Mouse (Mus musculus) testis, adult 2 months (tissue): Measurements from ENCODE around the gene Adprm. TPM values are rescaled to one million over a fixed set of nuclear protein-coding genes. Genes with fewer than 3 reads are reported as not detected.

ENCODE experiments used
- H3K27ac ChIP-seq: fragments of 200-500 bp; 2 replicates; pipeline ENCODE4 v1.5.1; 2012; ENCODE audit warnings: low read depth, low read length; ENCODE audit not compliant: control insufficient read depth, insufficient read depth
- H3K27me3 ChIP-seq: fragments of 200-500 bp; 2 replicates; pipeline ENCODE4 v1.6.1; 2012; ENCODE audit warnings: mild to moderate bottlenecking, low read length, moderate library complexity; ENCODE audit not compliant: control insufficient read depth, insufficient read depth
- H3K36me3 ChIP-seq: fragments of 200-500 bp; 2 replicates; pipeline ENCODE4 v1.6.1; 2012; ENCODE audit warnings: mild to moderate bottlenecking, low read length; ENCODE audit not compliant: control insufficient read depth, insufficient read depth
- H3K4me1 ChIP-seq: fragments of 200-500 bp; 2 replicates; pipeline ENCODE4 v1.6.1; 2012; ENCODE audit warnings: low read length; ENCODE audit not compliant: control insufficient read depth, insufficient read depth
- H3K4me3 ChIP-seq: fragments of 200-500 bp; 2 replicates; pipeline ENCODE4 v1.5.1; 2012; ENCODE audit warnings: low read depth, mild to moderate bottlenecking, low read length, moderate library complexity, mixed read lengths; ENCODE audit not compliant: control insufficient read depth
- CTCF ChIP-seq: fragments of 200-500 bp; IDR thresholded peaks from 2 replicates; pipeline ENCODE4 v1.5.1; 2012; ENCODE audit warnings: low read depth, mild to moderate bottlenecking, inconsistent platforms, low read length, moderate library complexity; ENCODE audit not compliant: control insufficient read depth, insufficient read depth, insufficient replicate concordance
- POLR2A ChIP-seq: fragments of 200-500 bp; IDR thresholded peaks from 2 replicates; pipeline ENCODE4 v1.6.1; 2012; ENCODE audit warnings: low read depth, mild to moderate bottlenecking, inconsistent platforms, low read length, moderate library complexity; ENCODE audit not compliant: control insufficient read depth
- polyA plus RNA-seq: library from polyadenylated mRNA; depleted of rRNA; stranded (reverse); fragments of >200 nt; gene quantifications from 2 replicates; pipeline ENCODE4 v1.2.3, GENCODE M21; 2012

Adprm gene
- polyA plus RNA-seq, 1 experiment: 7.6 TPM

DNA sequence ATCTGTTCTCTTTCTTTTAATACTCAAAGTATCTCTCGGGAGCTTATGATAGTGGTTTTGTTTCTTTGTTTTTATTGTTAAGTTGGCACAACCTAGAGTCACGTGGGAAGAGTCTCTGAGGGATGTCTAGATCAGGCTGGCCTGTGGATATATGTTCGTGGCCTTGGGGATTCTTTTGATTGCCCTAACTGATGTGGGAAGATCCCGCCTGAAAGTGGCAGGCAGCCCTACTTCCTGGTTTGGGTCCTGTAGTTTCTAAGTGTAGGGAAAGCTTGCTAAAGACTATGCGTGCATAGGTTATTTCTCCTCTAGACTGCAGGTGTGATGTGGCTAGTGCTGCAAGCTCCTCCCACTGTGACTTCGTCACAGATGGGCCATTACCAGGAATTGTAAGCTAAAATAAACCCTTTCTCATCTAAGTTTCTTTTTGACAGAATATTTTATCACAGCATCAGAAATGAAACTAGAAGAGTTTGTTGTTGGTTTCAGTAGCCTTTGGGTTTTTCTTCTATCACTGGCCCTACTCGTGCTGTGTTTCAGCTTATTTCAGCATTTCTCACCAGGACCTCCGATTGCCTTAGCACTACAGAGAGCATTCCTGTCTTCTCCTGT lies 2.5 kb upstream of the Adprm start:
- H3K4me1 ChIP-seq: peaks cover 4% of the 10 kb centered on the region; the same call in 1 of the 2 replicates
- H3K27ac ChIP-seq: no peak overlapping the region
- H3K4me3 ChIP-seq: no peak overlapping the region
- TF ChIP-seq CTCF (no peak), POLR2A (no peak)
- H3K27me3 ChIP-seq: no peaks in the 10 kb centered on the region
- peaks cover 2% of the 10 kb centered on the region for H3K36me3 ChIP-seq

- H3K27me3 ChIP-seq: no peaks in the 10 kb centered on the region
- H3K4me3 ChIP-seq: peak overlapping the region; percentile 98
- H3K4me1 ChIP-seq: peaks cover 4% of the 10 kb centered on the region; the same call in 1 of the 2 replicates
- H3K27ac ChIP-seq: peak overlapping the region; percentile 88
- TF ChIP-seq POLR2A (no peak), CTCF (no peak)
- H3K36me3 ChIP-seq: no peaks in the 10 kb centered on the region; the same call in 1 of the 2 replicates
Measured at GRCm38 (mm10) chr11:67051676-67052320, 596 bp downstream of the Adprm start.

- Histone ChIP-seq H3K27ac (no peak overlapping the region), H3K36me3 (no peaks in the 10 kb centered on the region), H3K4me1 (peaks cover 4% of the 10 kb centered on the region; the same call in 1 of the 2 replicates), H3K4me3 (no peak overlapping the region), H3K27me3 (no peaks in the 10 kb centered on the region)
- TF ChIP-seq POLR2A (no peak), CTCF (no peak)
Measured at GRCm38 (mm10) chr11:67049256-67049655, 3.1 kb downstream of the Adprm start.

GRCm38 (mm10) chr11:67048496-67048895 lies 3.9 kb downstream of the Adprm start:
- H3K27ac ChIP-seq: no peak overlapping the region
- H3K4me3 ChIP-seq: no peak overlapping the region
- no peaks in the 10 kb centered on the region for H3K36me3 ChIP-seq
- peaks cover 4% of the 10 kb centered on the region; the same call in 1 of the 2 replicates for H3K4me1 ChIP-seq
- H3K27me3 ChIP-seq: no peaks in the 10 kb centered on the region
- no peak for TF ChIP-seq CTCF
- no peak for TF ChIP-seq POLR2A

- Histone ChIP-seq H3K36me3 (no peaks in the 10 kb centered on the region), H3K27ac (no peak overlapping the region), H3K27me3 (no peaks in the 10 kb centered on the region), H3K4me3 (no peak overlapping the region), H3K4me1 (peaks cover 5% of the 10 kb centered on the region; the same call in 1 of the 2 replicates)
- TF ChIP-seq POLR2A: no peak
- no peak for TF ChIP-seq CTCF
Measured at GRCm38 (mm10) chr11:67047199-67047598, 5.2 kb downstream of the Adprm start.

- peaks cover 3% of the 10 kb centered on the region; the same call in 1 of the 2 replicates for H3K4me1 ChIP-seq
- no peak overlapping the region for H3K27ac ChIP-seq
- TF ChIP-seq POLR2A (no peak), CTCF (no peak)
- H3K36me3 ChIP-seq: no peaks in the 10 kb centered on the region
- H3K27me3 ChIP-seq: no peaks in the 10 kb centered on the region
- no peak overlapping the region for H3K4me3 ChIP-seq
Measured at GRCm38 (mm10) chr11:67044959-67045358, 7.4 kb downstream of the Adprm start.

GRCm38 (mm10) chr11:67043007-67043406 lies 9.4 kb downstream of the Adprm start:
- Histone ChIP-seq H3K27me3 (no peaks in the 10 kb centered on the region), H3K4me1 (peaks cover 3% of the 10 kb centered on the region; the same call in 1 of the 2 replicates), H3K27ac (no peak overlapping the region), H3K36me3 (no peaks in the 10 kb centered on the region), H3K4me3 (no peak overlapping the region)
- no peak for TF ChIP-seq POLR2A
- TF ChIP-seq CTCF: no peak
